ENCODE assay signal across 8 mouse cellular contexts in genomic region chr10:93425665-93426064, GRCm38 (mm10). TPM values are rescaled to one million over a fixed set of nuclear protein-coding genes. Genes with fewer than 3 reads are reported as not detected.
DNase-seq lines count a peak whose midpoint lies in the region; ATAC-seq and TF ChIP-seq lines count a peak whose summit lies in the region.

No protein-coding gene starts in this region.

- TF ChIP-seq CTCF in cerebellum, adult 2 months (IDR thresholded peaks at IDR 0.05; ENCODE audit: borderline replicate concordance, insufficient read depth, low read depth, low read length) = peak; percentile 95
- TF ChIP-seq CTCF in lung, embryonic 14.5 days (IDR thresholded peaks at IDR 0.05; ENCODE audit: low read depth) = peak; percentile 93

- no peaks in the 10 kb centered on the region for H3K36me3 ChIP-seq in lung, embryonic 14.5 days (ENCODE audit: insufficient read depth)

- no peaks in the 10 kb centered on the region for H3K4me1 ChIP-seq in cerebellum, adult 2 months (ENCODE audit: control insufficient read depth, insufficient read depth, low read length)
- no peaks in the 10 kb centered on the region for H3K4me1 ChIP-seq in lung, embryonic 14.5 days (ENCODE audit: insufficient read depth)

- H3K27ac ChIP-seq in cerebellum, adult 2 months (ENCODE audit: insufficient read depth, low read length) = no peak overlapping the region
- no peak overlapping the region for H3K27ac ChIP-seq in lung, embryonic 14.5 days (ENCODE audit: low read depth)

- H3K9ac ChIP-seq in lung, embryonic 14.5 days = no peak overlapping the region

- no peak for TF ChIP-seq POLR2A in cerebellum, adult 2 months (IDR thresholded peaks at IDR 0.05; ENCODE audit: borderline replicate concordance, insufficient read depth, low read length)

- peak; percentile 86 for DNase-seq in MN1 (ENCODE audit: low spot score)
- peak; percentile 69 to 71 for DNase-seq in cerebellum, adult 2 months
- DNase-seq in forelimb bud, embryonic 11.5 days (ENCODE audit: low read depth, low spot score) = peak; percentile 90
- DNase-seq in layer of hippocampus, adult 8-10 months (ENCODE audit: low spot score in 2 of 2) = peak; percentile 66 to 83
- DNase-seq in lung, embryonic 14.5 days = peak; percentile 98
- DNase-seq in ovary, postnatal 36 days (ENCODE audit: low spot score) = peak; percentile 43
- DNase-seq in thymus, postnatal 14 days = peak; percentile 88

- 2% methylated on average over 2 of the region's 2 CpGs for WGBS in cerebellum, adult 2 months
- WGBS in lung, embryonic 14.5 days = 6% methylated on average over 2 of the region's 2 CpGs

- ATAC-seq in hematopoietic stem cell, adult 5-6 weeks (replicated peaks in 1 of 2; ENCODE audit: insufficient read depth in 1 of 2, low FRiP score in 2 of 2, low TSS enrichment in 1 of 2, low read depth in 1 of 2, poor library complexity in 2 of 2, severe bottlenecking in 2 of 2) = peak; percentile 73 to 74
- ATAC-seq in lung, embryonic 14.5 days (ENCODE audit: insufficient read depth) = peak; percentile 93

- no peaks in the 10 kb centered on the region for H3K27me3 ChIP-seq in cerebellum, adult 2 months (ENCODE audit: control insufficient read depth, insufficient read depth, low read length)
- no peaks in the 10 kb centered on the region for H3K27me3 ChIP-seq in lung, embryonic 14.5 days (ENCODE audit: insufficient read depth, low read length)

- H3K4me3 ChIP-seq in cerebellum, adult 2 months (replicated peaks; ENCODE audit: insufficient read depth, low read depth, low read length) = no peak overlapping the region
- H3K4me3 ChIP-seq in lung, embryonic 14.5 days (ENCODE audit: low read depth, low read length) = no peak overlapping the region

- no peak overlapping the region for H3K4me2 ChIP-seq in lung, embryonic 14.5 days

- no peaks in the 10 kb centered on the region for H3K9me3 ChIP-seq in lung, embryonic 14.5 days (ENCODE audit: low read depth, low read length)

RNA-seq across cellular contexts. Expression of gene Lta4h, which starts 27.5 kb away (rescaled TPM):
- polyA plus RNA-seq in cerebellum, adult 2 months (2012; rRNA removed) = 64.8 and 66.8 TPM in 2 replicates
- total RNA-seq in hematopoietic stem cell, adult 5-6 weeks (2017) = 206 and 249 TPM in 2 replicates
- 10 to 100 TPM; 55.0 to 62.8 (median 60.4) TPM for total RNA-seq in layer of hippocampus, adult 8-10 months (2022)
- polyA plus RNA-seq in lung, embryonic 14.5 days (2014; fragmentation: Nextera tagmentation; extraction: Ambion mirVana) = 209 and 219 TPM in 2 replicates

Comparison
In these comparisons a context has a peak if more than half of its experiments do, and no peak if none do; other contexts are left out.
1. DNase-seq: peak in every context shown above with its lines; median percentile 98 in lung, embryonic 14.5 days; 90 in forelimb bud, embryonic 11.5 days; 88 in thymus, postnatal 14 days; 86 in MN1; 74 in layer of hippocampus, adult 8-10 months; 70 in cerebellum, adult 2 months; 43 in ovary, postnatal 36 days.